Mouse (Mus musculus) embryonic facial prominence, embryonic 12.5 days (tissue): ENCODE measurements around the gene Mapt. TPM values are rescaled to one million over a fixed set of nuclear protein-coding genes. Genes with fewer than 3 reads are reported as not detected.

Source experiments
- ATAC-seq: fragments of 200-750 bp; cut with Nextera tagmentation; 2 replicates; pipeline ENCODE4 v1.8.0; 2017; ENCODE audit not compliant: insufficient number of reproducible peaks, insufficient read depth, low FRiP score, low TSS enrichment
- H3K27ac ChIP-seq: fragments of 300-500 bp; sonication (generic); 2 replicates; pipeline ENCODE4 v1.5.1; 2016; ENCODE audit warnings: mild to moderate bottlenecking
- H3K27me3 ChIP-seq: fragments of 300-500 bp; sonication (generic); 2 replicates; pipeline ENCODE4 v1.6.1; 2016; ENCODE audit warnings: mild to moderate bottlenecking, moderate library complexity
- H3K36me3 ChIP-seq: fragments of 300-500 bp; sonication (generic); 2 replicates; pipeline ENCODE4 v1.6.1; 2016; ENCODE audit warnings: mild to moderate bottlenecking
- H3K4me1 ChIP-seq: fragments of 300-500 bp; sonication (generic); 2 replicates; pipeline ENCODE4 v1.6.1; 2016
- H3K4me2 ChIP-seq: fragments of 300-500 bp; sonication (generic); replicated peaks from 2 replicates; pipeline ENCODE4 v1.6.1; 2016; ENCODE audit warnings: mild to moderate bottlenecking, moderate library complexity
- H3K4me3 ChIP-seq: fragments of 300-500 bp; sonication (generic); 2 replicates; pipeline ENCODE4 v1.5.1; 2016; ENCODE audit warnings: mild to moderate bottlenecking
- H3K9ac ChIP-seq: fragments of 300-500 bp; sonication (generic); 2 replicates; pipeline ENCODE4 v1.6.1; 2016; ENCODE audit warnings: mild to moderate bottlenecking, moderate library complexity
- H3K9me3 ChIP-seq: fragments of 300-500 bp; sonication (generic); 2 replicates; pipeline ENCODE4 v1.6.1; 2016; ENCODE audit warnings: mild to moderate bottlenecking, moderate library complexity
- WGBS: fragments of 180-500 bp; shearing (Covaris S2); methylation state at CpG from one replicate; pipeline ENCODE4 v1.1.7; 2016; 5-methylcytosine and 5-hydroxymethylcytosine counted together
- polyA plus RNA-seq: library from polyadenylated mRNA; unstranded; fragments of >200 nt; fragmentation: Nextera tagmentation; extraction: Ambion mirVana; gene quantifications from 2 replicates; pipeline ENCODE4 v1.2.1, GENCODE M21; 2016

Gene Mapt
- polyA plus RNA-seq, 1 experiment from 2014 or later = 24.1 TPM

DNA sequence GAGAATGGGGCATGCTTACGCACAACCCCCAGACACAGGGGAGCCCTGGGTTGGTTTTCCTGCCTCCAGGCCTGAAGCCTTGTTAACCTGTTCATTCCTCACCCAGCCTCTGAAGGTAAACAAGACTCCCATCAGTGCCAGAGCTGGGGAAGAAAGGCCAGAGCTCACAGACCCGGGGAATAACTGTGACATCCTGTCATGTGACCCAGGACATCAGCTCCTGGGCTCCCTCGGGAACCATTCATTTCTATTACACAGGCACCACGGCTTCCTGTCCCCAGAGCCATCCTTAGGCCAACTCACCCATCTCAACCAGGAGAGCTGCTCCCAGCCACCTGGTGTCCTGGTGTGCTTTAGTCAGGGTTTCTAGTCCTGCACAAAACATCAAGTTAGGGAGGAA lies 27.8 kb downstream of the Mapt start:
- ATAC-seq = no peak
- no peak overlapping the region for H3K4me3 ChIP-seq
- 27% methylated on average over 4 of the region's 4 CpGs for WGBS
- H3K9me3 ChIP-seq = no peaks in the 10 kb centered on the region
- H3K4me2 ChIP-seq = no peak overlapping the region
- no peaks in the 10 kb centered on the region for H3K36me3 ChIP-seq
- no peaks in the 10 kb centered on the region for H3K27me3 ChIP-seq
- no peak overlapping the region for H3K27ac ChIP-seq
- H3K9ac ChIP-seq = no peak overlapping the region
- 0 out of 2 replicates have a peak, but pooled peaks cover 3% of the 10 kb centered on the region for H3K4me1 ChIP-seq

DNA sequence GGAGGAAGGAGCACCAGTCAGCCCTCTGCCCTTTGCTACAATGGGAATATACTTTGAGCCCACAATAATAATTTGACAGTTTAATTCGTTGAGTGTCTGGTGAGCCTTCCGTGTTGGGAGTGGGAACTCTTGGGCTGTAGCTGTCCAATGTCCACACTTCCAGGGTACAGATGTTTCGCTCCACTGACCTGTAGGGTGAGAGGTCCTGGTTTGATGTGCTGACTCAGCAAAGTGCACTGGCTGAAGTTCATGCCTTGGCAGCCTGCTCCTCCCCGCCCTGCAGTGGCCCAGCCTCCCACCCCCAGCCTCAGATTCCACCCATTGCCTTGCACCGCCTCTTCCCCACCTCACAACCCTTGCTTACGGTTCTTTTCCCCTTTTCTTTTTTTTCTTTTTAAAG lies 33.5 kb downstream of the Mapt start:
- Histone ChIP-seq H3K27ac (no peak overlapping the region), H3K4me3 (no peak overlapping the region), H3K27me3 (no peaks in the 10 kb centered on the region), H3K9me3 (no peaks in the 10 kb centered on the region), H3K4me2 (no peak overlapping the region), H3K36me3 (no peaks in the 10 kb centered on the region), H3K4me1 (peaks cover 4% of the 10 kb centered on the region; the same call in 1 of the 2 replicates), H3K9ac (no peak overlapping the region)
- ATAC-seq = no peak
- WGBS = 69% methylated on average over 6 of the region's 6 CpGs

DNA sequence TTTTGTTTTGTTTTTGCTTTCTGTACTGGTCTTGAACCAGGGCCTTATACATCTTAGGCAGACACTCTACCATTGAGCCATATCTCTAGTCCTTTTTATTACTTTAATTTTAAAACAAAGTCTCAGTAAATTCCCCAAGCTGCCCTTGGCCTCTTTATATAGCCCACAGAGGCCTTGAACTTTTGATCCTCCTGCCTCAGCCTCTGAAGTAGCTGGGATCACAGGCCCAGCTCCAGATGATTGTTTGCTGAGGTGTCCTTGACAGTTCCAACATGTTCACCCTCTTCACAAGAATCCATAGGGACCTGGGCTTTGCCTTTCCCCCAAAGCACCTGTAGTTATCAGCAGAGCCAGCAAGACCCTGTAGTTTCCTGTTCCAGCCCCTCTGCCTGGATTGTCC lies 34.5 kb downstream of the Mapt start:
- H3K4me3 ChIP-seq = no peak overlapping the region
- H3K27ac ChIP-seq = no peak overlapping the region
- no peaks in the 10 kb centered on the region for H3K27me3 ChIP-seq
- H3K36me3 ChIP-seq = no peaks in the 10 kb centered on the region
- no peak overlapping the region for H3K4me2 ChIP-seq
- H3K9me3 ChIP-seq = no peaks in the 10 kb centered on the region
- peaks cover 4% of the 10 kb centered on the region; the same call in 1 of the 2 replicates for H3K4me1 ChIP-seq
- H3K9ac ChIP-seq = no peak overlapping the region
- ATAC-seq = no peak

DNA sequence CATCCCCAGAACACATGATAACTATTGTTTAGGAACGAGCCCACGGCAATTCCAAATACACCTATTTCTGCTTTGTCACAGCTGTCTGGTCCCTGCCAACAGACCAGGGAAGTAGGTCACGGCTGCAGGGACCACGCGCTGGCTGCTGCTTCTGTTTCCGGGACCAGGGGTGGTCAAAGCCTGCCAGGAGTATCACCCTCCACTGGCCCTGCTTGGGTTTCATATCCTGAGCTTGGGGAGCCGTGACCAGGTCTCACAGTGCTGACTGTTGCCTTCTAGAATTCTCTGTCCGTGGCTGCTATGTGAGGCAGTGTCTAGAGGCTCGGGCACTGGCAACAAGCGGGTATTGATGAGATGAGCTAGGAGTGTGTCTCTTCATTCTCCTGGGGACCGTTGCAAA lies 36.2 kb downstream of the Mapt start:
- Histone ChIP-seq H3K4me2 (no peak overlapping the region), H3K4me1 (peaks cover 4% of the 10 kb centered on the region; the same call in 1 of the 2 replicates), H3K36me3 (no peaks in the 10 kb centered on the region), H3K4me3 (no peak overlapping the region), H3K9ac (no peak overlapping the region), H3K27me3 (no peaks in the 10 kb centered on the region), H3K27ac (no peak overlapping the region), H3K9me3 (no peaks in the 10 kb centered on the region)
- 77% methylated on average over 11 of the region's 11 CpGs for WGBS
- ATAC-seq = no peak

DNA sequence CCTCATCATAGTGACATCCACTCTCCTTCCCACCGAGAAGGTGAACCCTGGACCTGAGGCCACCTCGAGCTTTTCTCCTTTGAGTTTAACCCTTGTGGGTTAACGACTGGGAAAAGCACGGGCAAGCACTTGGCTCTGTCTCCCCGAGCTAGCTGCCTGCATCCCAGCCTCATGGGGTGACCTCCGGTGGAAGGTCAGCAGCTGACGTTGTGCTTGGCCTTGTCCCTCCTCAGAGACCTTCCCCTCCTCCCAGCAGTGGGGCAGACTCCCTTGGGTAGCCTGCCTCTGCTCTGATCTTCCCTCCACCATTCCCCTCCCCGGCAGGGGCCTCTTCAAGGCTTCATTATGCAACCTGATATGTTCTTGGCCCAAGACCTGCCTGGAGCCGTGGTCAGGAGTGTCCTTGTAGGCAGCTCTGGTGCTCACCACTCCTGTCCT lies 38.2 kb downstream of the Mapt start:
- no peak overlapping the region for H3K27ac ChIP-seq
- H3K4me2 ChIP-seq = no peak overlapping the region
- H3K27me3 ChIP-seq = no peaks in the 10 kb centered on the region
- no peaks in the 10 kb centered on the region for H3K36me3 ChIP-seq
- no peak overlapping the region for H3K4me3 ChIP-seq
- H3K9ac ChIP-seq = no peak overlapping the region
- WGBS = 37% methylated on average over 9 of the region's 9 CpGs
- peaks cover 4% of the 10 kb centered on the region; the same call in 1 of the 2 replicates for H3K4me1 ChIP-seq
- ATAC-seq = no peak
- no peaks in the 10 kb centered on the region for H3K9me3 ChIP-seq

DNA sequence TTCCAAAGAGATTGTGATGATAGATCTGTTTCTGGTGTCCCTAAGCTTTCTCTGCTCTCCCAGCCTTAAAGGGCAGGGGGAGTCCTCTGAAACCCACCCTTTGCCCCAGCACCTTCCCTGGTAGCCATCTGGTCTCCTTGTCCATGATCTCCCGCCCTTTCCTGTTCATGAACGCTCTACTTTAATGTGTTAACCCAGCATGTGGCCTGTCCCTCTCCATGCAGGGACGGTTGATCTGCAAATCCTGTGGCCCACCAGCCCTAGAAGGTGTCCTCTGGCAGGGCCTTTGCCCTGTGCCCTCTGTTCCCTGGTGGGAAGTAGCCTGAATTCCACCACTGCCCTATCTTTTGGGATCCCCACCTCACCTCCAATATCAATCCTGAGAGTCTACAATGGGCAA lies 39.3 kb downstream of the Mapt start:
- WGBS = 74% methylated on average over 3 of the region's 3 CpGs
- Histone ChIP-seq H3K4me1 (peaks cover 4% of the 10 kb centered on the region; the same call in 1 of the 2 replicates), H3K4me2 (no peak overlapping the region), H3K27me3 (no peaks in the 10 kb centered on the region), H3K4me3 (no peak overlapping the region), H3K27ac (no peak overlapping the region), H3K36me3 (no peaks in the 10 kb centered on the region), H3K9ac (no peak overlapping the region), H3K9me3 (no peaks in the 10 kb centered on the region)
- ATAC-seq = no peak

DNA sequence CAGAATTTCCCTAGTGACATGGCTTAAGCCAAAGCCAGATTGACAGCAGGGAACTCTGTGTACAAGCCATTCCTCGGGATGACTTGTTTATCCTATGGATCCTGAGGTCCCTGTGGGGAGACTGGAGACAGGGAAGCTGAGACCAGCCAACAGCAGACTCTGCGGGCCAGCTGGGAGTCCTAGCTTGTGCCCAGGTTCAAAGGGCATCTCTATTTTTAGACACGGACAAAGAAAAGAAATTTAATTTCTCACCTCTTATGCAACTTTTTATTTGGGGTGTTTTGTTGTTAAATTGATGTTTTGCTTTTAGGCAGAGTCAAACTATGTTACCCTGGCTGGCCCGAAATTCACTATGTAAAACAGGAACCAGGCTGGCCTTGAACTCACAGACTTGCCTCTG lies 39.7 kb downstream of the Mapt start:
- Histone ChIP-seq H3K9me3 (no peaks in the 10 kb centered on the region), H3K4me1 (peaks cover 4% of the 10 kb centered on the region; the same call in 1 of the 2 replicates), H3K27me3 (no peaks in the 10 kb centered on the region), H3K4me2 (no peak overlapping the region), H3K9ac (no peak overlapping the region), H3K4me3 (no peak overlapping the region), H3K27ac (no peak overlapping the region), H3K36me3 (no peaks in the 10 kb centered on the region)
- WGBS = 61% methylated on average over 4 of the region's 4 CpGs
- ATAC-seq = no peak

DNA sequence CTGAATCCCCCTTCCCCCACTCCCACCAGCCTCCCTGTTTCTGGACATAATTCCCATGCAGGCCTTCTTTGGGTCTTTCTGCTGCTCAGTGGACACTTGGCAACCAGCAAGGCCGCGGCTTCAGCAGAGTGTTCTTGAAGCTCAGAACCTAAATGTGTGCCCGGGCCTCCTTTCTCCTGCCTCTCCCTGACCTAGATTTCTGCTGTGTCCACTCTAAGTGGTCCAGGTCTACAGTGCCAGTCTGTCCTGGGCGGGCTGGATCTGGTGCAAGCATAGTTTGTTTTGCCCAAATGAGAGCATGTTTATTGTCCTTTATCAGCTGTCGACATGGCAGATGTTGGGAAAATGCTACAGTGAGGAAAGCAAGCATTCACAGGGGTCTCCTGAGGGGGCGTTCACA lies 40.7 kb downstream of the Mapt start:
- no peak overlapping the region for H3K9ac ChIP-seq
- no peaks in the 10 kb centered on the region for H3K9me3 ChIP-seq
- no peaks in the 10 kb centered on the region for H3K27me3 ChIP-seq
- H3K36me3 ChIP-seq = no peaks in the 10 kb centered on the region
- no peak overlapping the region for H3K4me2 ChIP-seq
- no peak overlapping the region for H3K27ac ChIP-seq
- H3K4me3 ChIP-seq = no peak overlapping the region
- whole genome bisulfite sequencing = 76% methylated on average over 6 of the region's 6 CpGs
- ATAC-seq = no peak
- peaks cover 4% of the 10 kb centered on the region; the same call in 1 of the 2 replicates for H3K4me1 ChIP-seq

DNA sequence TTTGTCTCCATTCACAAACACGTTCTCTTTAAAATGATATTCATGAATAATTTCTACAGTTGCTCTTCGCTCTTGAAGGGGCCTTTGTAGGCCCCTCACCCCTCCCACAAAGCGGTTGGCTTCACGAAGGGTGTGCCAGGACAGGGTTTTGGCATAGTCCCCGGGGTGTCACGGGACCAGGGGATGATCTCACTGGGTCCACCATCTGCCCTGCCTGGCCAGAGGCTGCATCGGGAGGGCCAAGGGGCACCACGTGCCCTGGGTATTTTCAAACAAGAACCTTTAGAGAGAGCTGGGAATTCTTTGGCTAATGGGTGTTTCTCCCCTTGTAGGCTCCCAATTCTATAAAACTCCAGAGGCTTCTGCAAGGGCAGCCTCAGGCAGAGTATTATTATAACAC lies 41.2 kb downstream of the Mapt start:
- no peaks in the 10 kb centered on the region for H3K36me3 ChIP-seq
- WGBS = 77% methylated on average over 8 of the region's 8 CpGs
- no peaks in the 10 kb centered on the region for H3K27me3 ChIP-seq
- peaks cover 4% of the 10 kb centered on the region; the same call in 1 of the 2 replicates for H3K4me1 ChIP-seq
- no peak overlapping the region for H3K27ac ChIP-seq
- no peak overlapping the region for H3K4me2 ChIP-seq
- no peak overlapping the region for H3K4me3 ChIP-seq
- no peaks in the 10 kb centered on the region for H3K9me3 ChIP-seq
- H3K9ac ChIP-seq = no peak overlapping the region
- ATAC-seq = no peak

DNA sequence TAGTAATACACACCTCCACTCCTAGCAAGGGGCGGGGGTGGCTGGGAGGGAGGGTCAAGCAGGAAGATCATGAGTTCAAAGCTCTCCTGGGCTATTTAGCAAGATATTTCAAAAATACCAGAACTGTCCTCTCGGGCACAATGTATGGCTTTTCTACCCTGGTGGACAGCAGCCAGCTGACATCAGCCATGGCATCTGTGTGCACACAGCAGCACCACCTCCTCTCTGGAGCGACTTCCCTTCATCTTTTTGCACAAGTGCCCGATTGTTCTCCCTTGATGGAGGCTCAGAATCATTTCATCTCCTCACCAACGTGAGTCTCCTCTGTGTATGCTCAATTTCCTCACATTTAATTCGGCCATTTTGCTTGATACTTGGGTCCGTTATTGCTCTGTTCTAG lies 44.6 kb downstream of the Mapt start:
- WGBS = 79% methylated on average over 7 of the region's 7 CpGs
- Histone ChIP-seq H3K4me3 (no peak overlapping the region), H3K27me3 (no peaks in the 10 kb centered on the region), H3K9ac (no peak overlapping the region), H3K27ac (no peak overlapping the region), H3K4me2 (no peak overlapping the region), H3K36me3 (no peaks in the 10 kb centered on the region), H3K9me3 (no peaks in the 10 kb centered on the region), H3K4me1 (no peaks in the 10 kb centered on the region)
- ATAC-seq = no peak

DNA sequence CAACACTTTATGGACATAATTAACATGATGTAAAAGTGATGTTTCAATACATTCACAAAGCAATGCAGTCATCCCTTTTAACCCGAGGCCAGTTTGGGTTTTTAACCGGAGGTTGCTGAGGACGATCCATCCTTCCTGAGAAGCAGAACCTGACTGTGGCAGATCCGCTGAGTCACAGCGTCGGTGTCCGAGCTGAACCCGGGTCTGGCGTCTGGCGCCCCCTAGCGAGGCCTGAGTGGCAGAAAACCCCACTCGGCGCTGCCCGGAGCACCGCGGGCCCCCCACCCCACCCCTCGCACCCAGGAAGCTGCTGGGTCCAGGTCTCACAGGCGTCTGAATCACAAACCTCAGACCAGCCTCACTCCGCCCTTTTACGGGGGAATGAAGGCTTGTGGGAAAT lies 47.0 kb downstream of the Mapt start:
- Histone ChIP-seq H3K4me2 (peak overlapping the region; percentile 16; the same call in 1 of the 2 replicates), H3K36me3 (no peaks in the 10 kb centered on the region), H3K9ac (no peak overlapping the region), H3K4me1 (no peaks in the 10 kb centered on the region), H3K27me3 (no peaks in the 10 kb centered on the region), H3K9me3 (no peaks in the 10 kb centered on the region), H3K4me3 (no peak overlapping the region), H3K27ac (no peak overlapping the region)
- WGBS = 7% methylated on average over 20 of the region's 20 CpGs
- ATAC-seq = no peak

DNA sequence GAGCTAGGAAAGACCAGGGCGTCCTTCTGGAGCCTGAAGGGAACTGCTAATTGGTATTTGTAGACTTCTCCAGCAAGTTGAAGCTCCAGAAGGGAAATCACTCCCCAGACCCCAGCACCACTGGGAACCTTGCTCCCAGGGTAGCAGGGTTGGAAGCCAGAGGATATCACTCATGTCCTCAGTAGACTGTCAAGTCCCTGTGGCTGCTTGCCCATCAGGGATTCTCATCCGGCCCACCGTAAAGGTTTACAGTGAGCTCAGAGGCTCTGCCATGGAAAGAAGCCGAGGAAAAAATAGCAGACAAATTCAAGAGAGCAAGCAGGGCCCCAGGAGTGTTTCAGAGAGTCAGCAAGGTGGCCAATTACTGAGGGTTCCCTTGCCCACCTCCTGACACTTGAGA lies 47.9 kb downstream of the Mapt start:
- no peaks in the 10 kb centered on the region for H3K4me1 ChIP-seq
- no peak overlapping the region for H3K4me3 ChIP-seq
- H3K27me3 ChIP-seq = no peaks in the 10 kb centered on the region
- WGBS = 86% methylated on average over 4 of the region's 4 CpGs
- H3K9me3 ChIP-seq = no peaks in the 10 kb centered on the region
- H3K9ac ChIP-seq = no peak overlapping the region
- ATAC-seq = no peak
- H3K27ac ChIP-seq = no peak overlapping the region
- no peaks in the 10 kb centered on the region for H3K36me3 ChIP-seq
- no peak overlapping the region for H3K4me2 ChIP-seq

DNA sequence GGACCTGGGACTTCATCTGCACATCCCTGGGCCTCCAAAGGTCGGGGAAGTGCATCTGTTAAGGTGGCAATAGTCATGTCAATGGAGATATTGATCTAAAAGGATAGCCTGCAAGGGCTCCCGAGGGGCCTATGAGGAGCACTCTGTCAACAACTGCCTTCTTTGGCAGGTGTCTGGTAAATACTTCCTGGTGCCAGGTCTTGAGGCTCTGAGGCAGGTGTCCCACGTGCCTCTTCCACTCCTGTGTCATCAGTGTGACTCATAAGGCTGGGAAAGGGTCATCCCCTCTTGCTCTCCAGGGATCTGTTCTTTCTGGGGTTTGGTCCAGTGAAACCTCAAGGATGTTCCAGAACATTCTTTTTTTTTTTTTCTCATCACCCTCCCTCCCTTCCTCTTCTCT lies 48.3 kb downstream of the Mapt start:
- H3K9me3 ChIP-seq = no peaks in the 10 kb centered on the region
- H3K36me3 ChIP-seq = no peaks in the 10 kb centered on the region
- H3K27ac ChIP-seq = no peak overlapping the region
- no peak overlapping the region for H3K9ac ChIP-seq
- WGBS = 76% methylated on average over 3 of the region's 3 CpGs
- no peak overlapping the region for H3K4me2 ChIP-seq
- no peak for ATAC-seq
- H3K4me3 ChIP-seq = no peak overlapping the region
- H3K4me1 ChIP-seq = no peaks in the 10 kb centered on the region
- H3K27me3 ChIP-seq = no peaks in the 10 kb centered on the region
